Mouse (Mus musculus): Measurements from ENCODE around the gene Sh3pxd2a. TPM values are rescaled to one million over a fixed set of nuclear protein-coding genes. Genes with fewer than 3 reads are reported as not detected.
A peak's percentile ranks its signal among the peaks of the same experiment; 100 is the strongest.

Sh3pxd2a gene
- polyA plus RNA-seq, 1 experiment = 15.5 TPM

GRCm38 (mm10) chr19:47317063-47317938 is 146.9 kb downstream of the Sh3pxd2a start:
- no peaks in the 10 kb centered on the region for H3K36me3 ChIP-seq (ENCODE audit: control insufficient read depth, insufficient read depth, low read length)
- no peak overlapping the region for H3K4me3 ChIP-seq (ENCODE audit: insufficient read depth, low read depth, low read length)
- no peak overlapping the region for H3K27ac ChIP-seq (ENCODE audit: insufficient read depth, low read depth, low read length)
- no peaks in the 10 kb centered on the region for H3K27me3 ChIP-seq (replicated peaks; ENCODE audit: control insufficient read depth, insufficient read depth, low read length)
- TF ChIP-seq CTCF (conservative IDR thresholded peaks at IDR 0.05; ENCODE audit: insufficient read depth, insufficient read length, low read depth, low read length) (no peak), POLR2A (IDR thresholded peaks at IDR 0.05; ENCODE audit: low read depth, low read length) (no peak)
- DNase-seq = no peak
- no peaks in the 10 kb centered on the region for H3K4me1 ChIP-seq (ENCODE audit: control insufficient read depth, insufficient read depth, low read length)
- WGBS = 76% methylated on average over 15 of the region's 15 CpGs

- Histone ChIP-seq H3K27me3 (replicated peaks; ENCODE audit: control insufficient read depth, insufficient read depth, low read length) (no peaks in the 10 kb centered on the region), H3K36me3 (ENCODE audit: control insufficient read depth, insufficient read depth, low read length) (no peaks in the 10 kb centered on the region), H3K4me1 (ENCODE audit: control insufficient read depth, insufficient read depth, low read length) (no peaks in the 10 kb centered on the region), H3K4me3 (ENCODE audit: insufficient read depth, low read depth, low read length) (no peak overlapping the region), H3K27ac (ENCODE audit: insufficient read depth, low read depth, low read length) (no peak overlapping the region)
- TF ChIP-seq CTCF (conservative IDR thresholded peaks at IDR 0.05; ENCODE audit: insufficient read depth, insufficient read length, low read depth, low read length) = no peak
- no peak for TF ChIP-seq POLR2A (IDR thresholded peaks at IDR 0.05; ENCODE audit: low read depth, low read length)
- WGBS = 68% methylated on average over 19 of the region's 19 CpGs
- no peak for DNase-seq
Observed at GRCm38 (mm10) chr19:47316288-47317062, 147.7 kb downstream of the Sh3pxd2a start.

DNA sequence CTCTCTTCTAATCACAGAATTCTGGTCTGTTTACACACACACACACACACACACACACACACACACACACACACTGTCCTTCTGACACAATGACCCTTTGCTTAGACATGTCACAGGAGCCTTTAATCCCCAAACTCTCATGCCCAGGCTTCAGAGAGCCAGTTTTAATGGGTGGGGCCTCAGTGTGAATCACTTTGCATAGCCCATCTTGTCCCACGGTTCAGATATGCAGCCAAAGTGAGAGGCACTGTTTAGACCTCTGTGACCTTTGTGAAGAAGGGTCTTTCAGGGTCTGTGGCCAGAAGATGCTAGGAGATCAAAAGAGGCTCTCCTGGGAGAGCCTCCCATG is 148.3 kb downstream of the Sh3pxd2a start:
- Histone ChIP-seq H3K27ac (ENCODE audit: insufficient read depth, low read depth, low read length) (no peak overlapping the region), H3K27me3 (replicated peaks; ENCODE audit: control insufficient read depth, insufficient read depth, low read length) (no peaks in the 10 kb centered on the region), H3K4me3 (ENCODE audit: insufficient read depth, low read depth, low read length) (no peak overlapping the region), H3K4me1 (ENCODE audit: control insufficient read depth, insufficient read depth, low read length) (no peaks in the 10 kb centered on the region), H3K36me3 (ENCODE audit: control insufficient read depth, insufficient read depth, low read length) (no peaks in the 10 kb centered on the region)
- no peak for TF ChIP-seq POLR2A (IDR thresholded peaks at IDR 0.05; ENCODE audit: low read depth, low read length)
- no peak for TF ChIP-seq CTCF (conservative IDR thresholded peaks at IDR 0.05; ENCODE audit: insufficient read depth, insufficient read length, low read depth, low read length)
- DNase-seq = no peak
- WGBS = 38% methylated on average over 1 of the region's 1 CpGs

GRCm38 (mm10) chr19:47315091-47315916 is 148.9 kb downstream of the Sh3pxd2a start:
- Histone ChIP-seq H3K27me3 (replicated peaks; ENCODE audit: control insufficient read depth, insufficient read depth, low read length) (no peaks in the 10 kb centered on the region), H3K27ac (ENCODE audit: insufficient read depth, low read depth, low read length) (peak overlapping the region; percentile 4; the same call in 1 of the 2 replicates), H3K4me3 (ENCODE audit: insufficient read depth, low read depth, low read length) (no peak overlapping the region), H3K4me1 (ENCODE audit: control insufficient read depth, insufficient read depth, low read length) (no peaks in the 10 kb centered on the region), H3K36me3 (ENCODE audit: control insufficient read depth, insufficient read depth, low read length) (no peaks in the 10 kb centered on the region)
- TF ChIP-seq CTCF (conservative IDR thresholded peaks at IDR 0.05; ENCODE audit: insufficient read depth, insufficient read length, low read depth, low read length) (no peak), POLR2A (IDR thresholded peaks at IDR 0.05; ENCODE audit: low read depth, low read length) (no peak)
- DNase-seq = no peak
- 50% methylated on average over 14 of the region's 14 CpGs for WGBS

- WGBS = 31% methylated on average over 49 of the region's 49 CpGs
- peak; percentile 42 for TF ChIP-seq POLR2A (IDR thresholded peaks at IDR 0.05; ENCODE audit: low read depth, low read length)
- TF ChIP-seq CTCF (conservative IDR thresholded peaks at IDR 0.05; ENCODE audit: insufficient read depth, insufficient read length, low read depth, low read length) = no peak
- Histone ChIP-seq H3K4me3 (ENCODE audit: insufficient read depth, low read depth, low read length) (peak overlapping the region; percentile 42), H3K27me3 (replicated peaks; ENCODE audit: control insufficient read depth, insufficient read depth, low read length) (no peaks in the 10 kb centered on the region), H3K27ac (ENCODE audit: insufficient read depth, low read depth, low read length) (peak overlapping the region; percentile 44), H3K4me1 (ENCODE audit: control insufficient read depth, insufficient read depth, low read length) (no peaks in the 10 kb centered on the region), H3K36me3 (ENCODE audit: control insufficient read depth, insufficient read depth, low read length) (no peaks in the 10 kb centered on the region)
- peak; percentile 75 for DNase-seq
Observed at GRCm38 (mm10) chr19:47314076-47314941, 149.9 kb downstream of the Sh3pxd2a start.
